Mouse (Mus musculus): ENCODE results near the gene Calml3. TPM values are rescaled to one million over a fixed set of nuclear protein-coding genes. Genes with fewer than 3 reads are reported as not detected.
"Not testable (repeated sequence)": the region's sequence is repeated elsewhere in the genome, so short reads cannot be mapped to it uniquely, and the experiment has no call there.

Gene Calml3
- 0.24 and 0.39 TPM in 2 replicates for polyA plus RNA-seq (2015; fragmentation: Nextera tagmentation; extraction: Ambion mirVana)

- H3K4me2 ChIP-seq (ENCODE audit: low read depth, low read length): no peak within 1 kb of the TSS
- peaks cover 17% of the 10 kb centered on the region for H3K4me1 ChIP-seq (replicated peaks; ENCODE audit: control insufficient read depth, insufficient read depth, low read length)
- H3K9me3 ChIP-seq (ENCODE audit: control insufficient read depth, low read length): no peaks in the 10 kb centered on the region
- H3K9ac ChIP-seq (ENCODE audit: low read length): no peak within 1 kb of the TSS
- no peak within 1 kb of the TSS for H3K4me3 ChIP-seq (ENCODE audit: low read length)
- no peaks in the 10 kb centered on the region for H3K27me3 ChIP-seq (ENCODE audit: control insufficient read depth, insufficient read depth, low read depth, low read length)
- WGBS: 80% methylated on average over 13 of the region's 13 CpGs
- no peak for ATAC-seq (ENCODE audit: low read depth)
- H3K27ac ChIP-seq (ENCODE audit: low read length): peak within 1 kb of the TSS; percentile 43
- H3K36me3 ChIP-seq (ENCODE audit: control insufficient read depth, insufficient read depth, low read length): no peaks in the 10 kb centered on the region
These were observed at the start of gene Calml3 for GRCm38 (mm10) chr13:3804186-3804585. Calml3 (minus strand) TSS chr13:3804316.

GRCm38 (mm10) chr13:3850330-3850729 lies 46.2 kb upstream of the Calml3 start:
- no peak for ATAC-seq (ENCODE audit: low read depth)
- Histone ChIP-seq H3K27ac (ENCODE audit: low read length) (no peak overlapping the region), H3K4me2 (ENCODE audit: low read depth, low read length) (no peak overlapping the region), H3K4me1 (replicated peaks; ENCODE audit: control insufficient read depth, insufficient read depth, low read length) (no peaks in the 10 kb centered on the region), H3K9ac (ENCODE audit: low read length) (no peak overlapping the region), H3K9me3 (ENCODE audit: control insufficient read depth, low read length) (no peaks in the 10 kb centered on the region), H3K27me3 (ENCODE audit: control insufficient read depth, insufficient read depth, low read depth, low read length) (no peaks in the 10 kb centered on the region), H3K36me3 (ENCODE audit: control insufficient read depth, insufficient read depth, low read length) (no peaks in the 10 kb centered on the region), H3K4me3 (ENCODE audit: low read length) (no peak overlapping the region)
- 50% methylated on average over 1 of the region's 1 CpGs for WGBS

GRCm38 (mm10) chr13:3840662-3841061 lies 36.5 kb upstream of the Calml3 start:
- not testable (repeated sequence) for ATAC-seq (ENCODE audit: low read depth); H3K4me3 ChIP-seq (ENCODE audit: low read length); H3K4me1 ChIP-seq (replicated peaks; ENCODE audit: control insufficient read depth, insufficient read depth, low read length); H3K27ac ChIP-seq (ENCODE audit: low read length); H3K9ac ChIP-seq (ENCODE audit: low read length); H3K27me3 ChIP-seq (ENCODE audit: control insufficient read depth, insufficient read depth, low read depth, low read length); H3K4me2 ChIP-seq (ENCODE audit: low read depth, low read length); H3K36me3 ChIP-seq (ENCODE audit: control insufficient read depth, insufficient read depth, low read length); H3K9me3 ChIP-seq (ENCODE audit: control insufficient read depth, low read length)

DNA sequence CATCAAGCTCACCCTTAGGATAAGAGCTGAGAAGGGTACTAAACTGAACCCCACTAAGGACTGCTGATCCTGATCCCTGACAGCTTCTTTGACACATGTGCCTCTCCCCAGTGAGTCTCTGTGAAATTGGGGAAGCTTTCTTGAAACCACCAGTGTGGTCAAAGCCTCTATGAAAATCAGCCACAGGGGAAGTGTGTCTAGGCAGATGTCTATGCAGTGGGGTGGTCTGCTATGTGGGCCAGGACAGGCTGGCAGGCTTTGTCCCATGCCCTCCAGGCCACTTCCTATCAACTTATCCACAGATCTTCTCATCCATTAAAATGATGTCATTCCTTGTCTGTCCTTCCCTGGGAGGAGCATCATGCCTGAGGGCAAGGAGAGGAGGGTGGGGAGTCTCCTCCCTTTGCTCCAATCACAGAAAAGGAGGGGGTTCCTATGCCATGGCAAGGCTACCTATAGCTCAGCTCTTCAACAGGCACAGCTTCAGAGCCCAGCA lies 33.2 kb upstream of the Calml3 start, which contains the start of gene Calm4:
Calm4 (plus strand) TSS at position 446 of the 496 bp plus-strand sequence.
- not testable (repeated sequence) for H3K27me3 ChIP-seq (ENCODE audit: control insufficient read depth, insufficient read depth, low read depth, low read length); H3K9me3 ChIP-seq (ENCODE audit: control insufficient read depth, low read length); H3K27ac ChIP-seq (ENCODE audit: low read length); ATAC-seq (ENCODE audit: low read depth); H3K4me3 ChIP-seq (ENCODE audit: low read length); H3K4me2 ChIP-seq (ENCODE audit: low read depth, low read length); H3K4me1 ChIP-seq (replicated peaks; ENCODE audit: control insufficient read depth, insufficient read depth, low read length); H3K36me3 ChIP-seq (ENCODE audit: control insufficient read depth, insufficient read depth, low read length); H3K9ac ChIP-seq (ENCODE audit: low read length)

DNA sequence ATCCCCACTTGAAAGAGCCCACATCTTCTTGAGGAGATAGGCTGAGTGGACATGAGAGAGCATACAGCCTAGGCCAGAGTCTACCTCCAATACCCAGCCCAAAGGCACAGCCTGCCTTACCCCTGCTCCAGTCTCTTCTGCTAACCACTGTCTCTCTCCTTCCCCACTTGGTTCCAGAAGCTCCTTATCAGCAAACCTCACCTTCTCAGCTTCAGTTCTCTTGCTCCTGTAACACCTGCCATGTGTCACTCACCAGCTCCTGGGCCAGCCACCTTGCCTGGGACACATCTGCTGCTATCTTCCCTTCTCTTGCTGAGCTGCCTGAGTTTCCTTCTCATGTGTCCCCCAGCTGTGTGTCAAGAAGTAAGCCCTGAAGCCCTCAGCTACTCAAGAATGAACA lies 29.5 kb upstream of the Calml3 start:
- H3K4me3 ChIP-seq (ENCODE audit: low read length); H3K9ac ChIP-seq (ENCODE audit: low read length); H3K27me3 ChIP-seq (ENCODE audit: control insufficient read depth, insufficient read depth, low read depth, low read length); ATAC-seq (ENCODE audit: low read depth); H3K4me1 ChIP-seq (replicated peaks; ENCODE audit: control insufficient read depth, insufficient read depth, low read length); H3K4me2 ChIP-seq (ENCODE audit: low read depth, low read length); H3K27ac ChIP-seq (ENCODE audit: low read length); H3K9me3 ChIP-seq (ENCODE audit: control insufficient read depth, low read length); H3K36me3 ChIP-seq (ENCODE audit: control insufficient read depth, insufficient read depth, low read length): not testable (repeated sequence)

GRCm38 (mm10) chr13:3832450-3832849 lies 28.3 kb upstream of the Calml3 start:
- H3K4me3 ChIP-seq (ENCODE audit: low read length): no peak overlapping the region
- ATAC-seq (ENCODE audit: low read depth): peak; percentile 77
- 35% methylated on average over 2 of the region's 2 CpGs for WGBS
- H3K4me1 ChIP-seq (replicated peaks; ENCODE audit: control insufficient read depth, insufficient read depth, low read length): peaks cover 4% of the 10 kb centered on the region
- H3K9ac ChIP-seq (ENCODE audit: low read length): no peak overlapping the region
- 0 out of 2 replicates have a peak overlapping the region, but pooled peaks have one; percentile 16 for H3K4me2 ChIP-seq (ENCODE audit: low read depth, low read length)
- H3K27ac ChIP-seq (ENCODE audit: low read length): peak overlapping the region; percentile 86
- no peaks in the 10 kb centered on the region for H3K36me3 ChIP-seq (ENCODE audit: control insufficient read depth, insufficient read depth, low read length)
- H3K9me3 ChIP-seq (ENCODE audit: control insufficient read depth, low read length): no peaks in the 10 kb centered on the region
- H3K27me3 ChIP-seq (ENCODE audit: control insufficient read depth, insufficient read depth, low read depth, low read length): no peaks in the 10 kb centered on the region

GRCm38 (mm10) chr13:3831994-3832393 lies 27.9 kb upstream of the Calml3 start:
- Histone ChIP-seq H3K4me1 (replicated peaks; ENCODE audit: control insufficient read depth, insufficient read depth, low read length) (peaks cover 4% of the 10 kb centered on the region), H3K4me3 (ENCODE audit: low read length) (no peak overlapping the region), H3K9me3 (ENCODE audit: control insufficient read depth, low read length) (no peaks in the 10 kb centered on the region), H3K9ac (ENCODE audit: low read length) (no peak overlapping the region), H3K4me2 (ENCODE audit: low read depth, low read length) (0 out of 2 replicates have a peak overlapping the region, but pooled peaks have one; percentile 16), H3K27ac (ENCODE audit: low read length) (peak overlapping the region; percentile 86), H3K36me3 (ENCODE audit: control insufficient read depth, insufficient read depth, low read length) (no peaks in the 10 kb centered on the region), H3K27me3 (ENCODE audit: control insufficient read depth, insufficient read depth, low read depth, low read length) (no peaks in the 10 kb centered on the region)
- ATAC-seq (ENCODE audit: low read depth): peak; percentile 93
- WGBS: 17% methylated on average over 1 of the region's 1 CpGs

DNA sequence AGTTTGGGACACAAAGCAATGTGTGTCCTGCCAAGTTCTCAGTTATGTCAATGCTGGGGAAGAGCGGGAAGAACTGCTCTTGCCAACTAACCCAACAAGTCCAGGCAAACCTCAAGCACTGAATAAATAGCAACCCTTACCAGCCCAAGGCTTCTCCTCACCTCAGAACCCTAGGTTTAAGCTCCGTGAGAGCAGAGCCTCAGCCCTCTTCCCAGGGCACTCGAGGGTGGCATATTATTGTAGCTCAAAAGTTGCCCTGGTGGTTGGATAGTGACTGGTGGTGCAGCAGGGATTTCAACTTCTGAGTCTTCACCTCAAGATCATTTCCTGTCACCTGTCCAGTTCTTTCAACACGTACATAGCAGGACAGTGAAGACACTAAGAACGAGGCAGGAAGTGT lies 27.4 kb upstream of the Calml3 start:
- Histone ChIP-seq H3K4me1 (replicated peaks; ENCODE audit: control insufficient read depth, insufficient read depth, low read length) (peaks cover 4% of the 10 kb centered on the region), H3K27ac (ENCODE audit: low read length) (peak overlapping the region; percentile 86), H3K4me3 (ENCODE audit: low read length) (no peak overlapping the region), H3K9me3 (ENCODE audit: control insufficient read depth, low read length) (no peaks in the 10 kb centered on the region), H3K9ac (ENCODE audit: low read length) (no peak overlapping the region), H3K4me2 (ENCODE audit: low read depth, low read length) (no peak overlapping the region), H3K36me3 (ENCODE audit: control insufficient read depth, insufficient read depth, low read length) (no peaks in the 10 kb centered on the region), H3K27me3 (ENCODE audit: control insufficient read depth, insufficient read depth, low read depth, low read length) (no peaks in the 10 kb centered on the region)
- peak; percentile 69 for ATAC-seq (ENCODE audit: low read depth)
- 45% methylated on average over 5 of the region's 5 CpGs for WGBS

DNA sequence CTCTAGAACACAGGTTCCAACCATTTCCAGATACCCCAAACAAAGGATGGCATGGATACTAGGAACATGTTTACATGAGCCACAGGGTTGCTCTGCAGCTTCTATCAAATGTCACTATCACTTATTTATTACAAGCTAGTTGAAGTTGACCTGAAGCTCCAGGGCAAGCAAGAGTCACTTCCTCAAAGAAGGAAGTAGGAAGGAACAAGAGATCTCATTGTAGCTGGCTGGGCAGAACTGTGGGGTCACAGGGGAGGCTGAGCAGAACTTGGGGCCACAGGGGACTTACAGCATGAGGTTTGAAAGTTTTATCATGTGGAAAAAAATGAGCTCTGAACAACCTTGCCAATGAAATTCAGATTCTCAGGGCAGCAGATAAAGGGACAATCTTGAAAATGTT lies 21.6 kb upstream of the Calml3 start:
- no peaks in the 10 kb centered on the region for H3K27me3 ChIP-seq (ENCODE audit: control insufficient read depth, insufficient read depth, low read depth, low read length)
- no peak overlapping the region for H3K9ac ChIP-seq (ENCODE audit: low read length)
- no peaks in the 10 kb centered on the region for H3K36me3 ChIP-seq (ENCODE audit: control insufficient read depth, insufficient read depth, low read length)
- H3K4me2 ChIP-seq (ENCODE audit: low read depth, low read length): no peak overlapping the region
- no peak for ATAC-seq (ENCODE audit: low read depth)
- H3K4me3 ChIP-seq (ENCODE audit: low read length): no peak overlapping the region
- H3K4me1 ChIP-seq (replicated peaks; ENCODE audit: control insufficient read depth, insufficient read depth, low read length): no peaks in the 10 kb centered on the region
- H3K9me3 ChIP-seq (ENCODE audit: control insufficient read depth, low read length): no peaks in the 10 kb centered on the region
- no peak overlapping the region for H3K27ac ChIP-seq (ENCODE audit: low read length)

GRCm38 (mm10) chr13:3822105-3822504 lies 18.0 kb upstream of the Calml3 start:
- H3K36me3 ChIP-seq (ENCODE audit: control insufficient read depth, insufficient read depth, low read length): no peaks in the 10 kb centered on the region
- H3K9ac ChIP-seq (ENCODE audit: low read length): no peak overlapping the region
- no peaks in the 10 kb centered on the region for H3K9me3 ChIP-seq (ENCODE audit: control insufficient read depth, low read length)
- no peaks in the 10 kb centered on the region for H3K4me1 ChIP-seq (replicated peaks; ENCODE audit: control insufficient read depth, insufficient read depth, low read length)
- no peak overlapping the region for H3K27ac ChIP-seq (ENCODE audit: low read length)
- H3K4me3 ChIP-seq (ENCODE audit: low read length): no peak overlapping the region
- no peak for ATAC-seq (ENCODE audit: low read depth)
- 56% methylated on average over 4 of the region's 4 CpGs for WGBS
- no peak overlapping the region for H3K4me2 ChIP-seq (ENCODE audit: low read depth, low read length)
- H3K27me3 ChIP-seq (ENCODE audit: control insufficient read depth, insufficient read depth, low read depth, low read length): no peaks in the 10 kb centered on the region

Measured in lung, embryonic 16.5 days (tissue).